Mouse (Mus musculus): ENCODE measurements around the gene Mad2l1bp. TPM values are rescaled to one million over a fixed set of nuclear protein-coding genes. Genes with fewer than 3 reads are reported as not detected.

Gene Mad2l1bp
- total and polyA plus RNA-seq, 2 experiments: 3.7 to 12.9 TPM

DNA sequence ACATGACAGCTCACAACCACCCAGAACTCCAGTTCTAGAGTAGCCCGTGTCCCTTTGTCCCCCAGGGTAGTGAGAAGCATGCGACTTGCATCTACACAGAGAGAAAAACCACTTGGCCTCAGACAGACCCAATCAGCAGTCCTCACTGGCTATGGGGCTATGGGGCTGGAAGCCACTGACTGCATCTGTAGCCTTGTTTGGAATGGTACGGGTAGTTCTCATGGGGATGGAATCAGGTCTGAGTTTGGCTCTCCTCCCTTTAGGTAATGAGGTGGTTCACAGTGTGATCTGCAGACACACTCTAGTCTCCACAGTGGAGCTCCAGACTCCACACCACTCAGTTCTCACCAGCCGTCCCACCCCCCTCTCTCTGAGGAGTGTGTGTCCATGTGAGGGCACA is 30.1 kb downstream of the Mad2l1bp start:
- TF ChIP-seq POLR2A (IDR thresholded peaks at IDR 0.05; ENCODE audit: extremely low read depth, insufficient read depth, low read length): no peak
- no peak for TF ChIP-seq CTCF (IDR thresholded peaks at IDR 0.05; ENCODE audit: low read depth, low read length)
- no peak for DNase-seq (ENCODE audit: extremely low read depth, low read depth, low spot score)
- Histone ChIP-seq H3K27me3 (ENCODE audit: control insufficient read depth, insufficient read depth, low read length) (no peaks in the 10 kb centered on the region), H3K4me1 (ENCODE audit: control insufficient read depth, insufficient read depth, low read length) (peaks cover 6% of the 10 kb centered on the region; the same call in 1 of the 2 replicates), H3K36me3 (ENCODE audit: control insufficient read depth, insufficient read depth, low read length) (peaks cover 15% of the 10 kb centered on the region; the same call in 1 of the 2 replicates), H3K27ac (replicated peaks; ENCODE audit: insufficient read depth, low read depth, low read length) (peak overlapping the region; percentile 79), H3K4me3 (ENCODE audit: insufficient read depth, low read depth, low read length) (no peak overlapping the region), H3K79me2 (ENCODE audit: control insufficient read depth, insufficient read depth, low read length) (no peaks in the 10 kb centered on the region; the same call in 1 of the 2 replicates), H3K9ac (ENCODE audit: low read depth, low read length) (no peak overlapping the region)
- WGBS: 96% methylated on average over 4 of the region's 4 CpGs

DNA sequence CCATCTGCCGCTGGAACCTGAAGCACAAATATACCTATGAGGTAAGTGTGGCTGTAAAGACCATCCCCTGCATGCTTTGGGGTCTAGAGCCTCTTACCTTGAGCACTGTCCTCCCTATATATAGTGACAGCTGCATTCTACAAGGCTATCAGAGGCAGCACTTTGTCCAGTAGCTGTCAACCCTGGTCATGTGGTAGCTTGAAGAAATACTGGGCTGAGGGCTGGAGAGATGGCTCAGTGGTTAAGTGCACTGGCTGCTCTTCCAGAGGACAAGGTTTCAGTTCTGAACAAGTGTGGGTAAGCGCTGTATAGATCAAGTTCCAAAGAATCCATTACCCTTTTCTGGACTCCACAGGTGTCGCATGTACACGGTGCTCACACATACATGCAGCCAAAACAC is 30.6 kb downstream of the Mad2l1bp start:
- H3K79me2 ChIP-seq (ENCODE audit: control insufficient read depth, insufficient read depth, low read length): no peaks in the 10 kb centered on the region; the same call in 1 of the 2 replicates
- WGBS: 97% methylated on average over 4 of the region's 4 CpGs
- peaks cover 17% of the 10 kb centered on the region; the same call in 1 of the 2 replicates for H3K36me3 ChIP-seq (ENCODE audit: control insufficient read depth, insufficient read depth, low read length)

DNA sequence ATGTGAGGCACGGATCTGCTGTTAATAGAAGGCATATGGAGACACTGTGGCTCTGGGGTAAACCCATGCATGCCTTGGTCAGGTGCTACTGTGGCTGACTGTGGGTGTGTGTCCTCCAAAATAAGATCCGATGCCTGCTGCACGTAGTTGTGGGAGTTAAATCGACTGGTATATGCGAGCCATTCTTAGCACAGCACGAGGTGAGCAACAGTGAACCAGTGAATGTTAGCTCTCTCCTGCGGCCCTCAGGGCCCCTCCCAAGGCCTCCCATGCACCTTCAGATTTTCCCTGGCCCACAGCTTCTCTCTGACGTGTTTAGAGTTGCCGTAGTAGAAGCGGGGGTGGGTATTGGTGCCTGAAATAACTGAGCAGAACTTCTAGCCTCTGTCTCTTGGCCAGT is 33.7 kb downstream of the Mad2l1bp start:
- Histone ChIP-seq H3K27me3 (ENCODE audit: control insufficient read depth, insufficient read depth, low read length) (no peaks in the 10 kb centered on the region), H3K4me1 (ENCODE audit: control insufficient read depth, insufficient read depth, low read length) (peaks cover 4% of the 10 kb centered on the region; the same call in 1 of the 2 replicates), H3K4me3 (ENCODE audit: insufficient read depth, low read depth, low read length) (no peak overlapping the region), H3K27ac (replicated peaks; ENCODE audit: insufficient read depth, low read depth, low read length) (no peak overlapping the region), H3K9ac (ENCODE audit: low read depth, low read length) (no peak overlapping the region), H3K36me3 (ENCODE audit: control insufficient read depth, insufficient read depth, low read length) (peaks cover 8% of the 10 kb centered on the region; the same call in 1 of the 2 replicates), H3K79me2 (ENCODE audit: control insufficient read depth, insufficient read depth, low read length) (peaks cover 4% of the 10 kb centered on the region; the same call in 1 of the 2 replicates)
- 94% methylated on average over 10 of the region's 10 CpGs for WGBS
- no peak for TF ChIP-seq POLR2A (IDR thresholded peaks at IDR 0.05; ENCODE audit: extremely low read depth, insufficient read depth, low read length)
- TF ChIP-seq CTCF (IDR thresholded peaks at IDR 0.05; ENCODE audit: low read depth, low read length): no peak
- no peak for DNase-seq (ENCODE audit: extremely low read depth, low read depth, low spot score)

More for the DNA sequence above, 30.6 kb downstream of the Mad2l1bp start:
- no peaks in the 10 kb centered on the region for H3K27me3 ChIP-seq (ENCODE audit: control insufficient read depth, insufficient read depth, low read length)
- peaks cover 6% of the 10 kb centered on the region; the same call in 1 of the 2 replicates for H3K4me1 ChIP-seq (ENCODE audit: control insufficient read depth, insufficient read depth, low read length)
- DNase-seq (ENCODE audit: extremely low read depth, low read depth, low spot score): no peak
- H3K27ac ChIP-seq (replicated peaks; ENCODE audit: insufficient read depth, low read depth, low read length): no peak overlapping the region
- TF ChIP-seq POLR2A (IDR thresholded peaks at IDR 0.05; ENCODE audit: extremely low read depth, insufficient read depth, low read length): no peak
- TF ChIP-seq CTCF (IDR thresholded peaks at IDR 0.05; ENCODE audit: low read depth, low read length): no peak
- no peak overlapping the region for H3K9ac ChIP-seq (ENCODE audit: low read depth, low read length)
- no peak overlapping the region for H3K4me3 ChIP-seq (ENCODE audit: insufficient read depth, low read depth, low read length)

DNA sequence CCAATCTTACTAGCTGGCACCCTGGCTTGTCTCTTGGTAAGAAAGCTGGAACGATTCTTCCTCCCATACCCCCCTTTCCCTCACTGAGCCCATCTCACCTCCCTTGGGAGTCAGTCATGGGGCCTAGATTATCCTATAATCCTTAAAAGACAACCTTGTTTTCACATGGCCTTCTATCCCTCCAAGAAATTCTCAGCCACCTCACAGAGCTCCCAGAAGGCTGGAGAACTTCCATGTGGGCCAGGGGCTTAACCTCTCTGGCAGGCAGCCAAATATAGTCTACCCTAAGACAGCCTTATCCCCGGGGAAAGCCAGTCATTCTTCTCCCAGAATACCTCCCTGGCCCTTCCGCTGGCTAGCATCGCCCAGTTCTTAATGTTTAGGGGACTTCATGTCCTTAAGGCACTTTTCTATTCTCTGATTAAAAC is 34.9 kb downstream of the Mad2l1bp start:
- WGBS: 82% methylated on average over 4 of the region's 4 CpGs
- Histone ChIP-seq H3K9ac (ENCODE audit: low read depth, low read length) (no peak overlapping the region), H3K36me3 (ENCODE audit: control insufficient read depth, insufficient read depth, low read length) (peaks cover 8% of the 10 kb centered on the region; the same call in 1 of the 2 replicates), H3K4me3 (ENCODE audit: insufficient read depth, low read depth, low read length) (no peak overlapping the region), H3K79me2 (ENCODE audit: control insufficient read depth, insufficient read depth, low read length) (peaks cover 4% of the 10 kb centered on the region; the same call in 1 of the 2 replicates), H3K27ac (replicated peaks; ENCODE audit: insufficient read depth, low read depth, low read length) (no peak overlapping the region), H3K4me1 (ENCODE audit: control insufficient read depth, insufficient read depth, low read length) (peaks cover under 1% of the 10 kb centered on the region; the same call in 1 of the 2 replicates), H3K27me3 (ENCODE audit: control insufficient read depth, insufficient read depth, low read length) (no peaks in the 10 kb centered on the region)
- no peak for DNase-seq (ENCODE audit: extremely low read depth, low read depth, low spot score)
- TF ChIP-seq POLR2A (IDR thresholded peaks at IDR 0.05; ENCODE audit: extremely low read depth, insufficient read depth, low read length) (no peak), CTCF (IDR thresholded peaks at IDR 0.05; ENCODE audit: low read depth, low read length) (no peak)

DNA sequence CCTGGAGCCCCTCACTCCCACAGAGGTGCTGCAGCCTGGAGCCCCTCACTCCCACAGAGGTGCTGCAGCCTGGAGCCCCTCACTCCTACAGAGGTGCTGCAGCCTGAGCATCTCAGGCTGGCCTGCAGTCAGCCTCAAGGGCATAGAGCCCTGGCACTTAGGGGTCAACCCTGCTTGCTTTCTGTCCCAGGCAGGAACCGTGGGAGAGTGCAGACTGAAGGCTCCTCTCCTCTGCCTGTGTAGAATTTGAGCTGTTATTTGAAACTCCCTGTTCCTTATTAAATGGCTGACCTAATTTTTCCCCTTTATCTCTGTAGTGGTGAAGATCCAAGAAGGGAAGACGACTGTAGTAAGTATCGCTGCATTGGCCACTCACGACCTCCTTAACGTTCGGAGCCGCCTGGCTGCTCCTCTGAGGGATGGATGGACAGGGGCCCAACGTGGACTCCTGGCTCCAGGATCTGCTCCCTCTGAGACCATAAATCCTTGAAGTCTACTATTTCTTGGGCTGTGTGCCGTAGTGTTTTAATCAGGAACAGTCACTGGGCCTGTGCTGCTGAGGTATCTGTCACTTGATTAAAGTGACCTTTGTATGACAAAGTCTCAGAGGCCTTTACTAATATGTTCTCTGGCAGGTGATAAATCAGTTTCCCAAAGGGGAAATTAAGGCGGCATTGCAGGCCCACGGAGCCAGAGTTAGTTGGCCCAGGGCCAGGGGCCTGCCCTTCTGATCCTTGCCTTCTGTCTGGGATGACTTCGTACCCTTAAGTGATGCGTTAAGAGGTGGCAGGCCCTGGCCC is 35.5 kb downstream of the Mad2l1bp start:
- Histone ChIP-seq H3K9ac (ENCODE audit: low read depth, low read length) (no peak overlapping the region), H3K4me1 (ENCODE audit: control insufficient read depth, insufficient read depth, low read length) (no peaks in the 10 kb centered on the region), H3K36me3 (ENCODE audit: control insufficient read depth, insufficient read depth, low read length) (peaks cover 5% of the 10 kb centered on the region; the same call in 1 of the 2 replicates), H3K4me3 (ENCODE audit: insufficient read depth, low read depth, low read length) (no peak overlapping the region), H3K79me2 (ENCODE audit: control insufficient read depth, insufficient read depth, low read length) (peaks cover 4% of the 10 kb centered on the region; the same call in 1 of the 2 replicates), H3K27ac (replicated peaks; ENCODE audit: insufficient read depth, low read depth, low read length) (no peak overlapping the region), H3K27me3 (ENCODE audit: control insufficient read depth, insufficient read depth, low read length) (no peaks in the 10 kb centered on the region)
- TF ChIP-seq CTCF (IDR thresholded peaks at IDR 0.05; ENCODE audit: low read depth, low read length) (no peak), POLR2A (IDR thresholded peaks at IDR 0.05; ENCODE audit: extremely low read depth, insufficient read depth, low read length) (no peak)
- DNase-seq (ENCODE audit: extremely low read depth, low read depth, low spot score): no peak
- 85% methylated on average over 13 of the region's 13 CpGs for WGBS
